Mouse (Mus musculus) left cerebral cortex, postnatal 25 days (tissue): ENCODE data around the gene Polg2. TPM values are rescaled to one million over a fixed set of nuclear protein-coding genes. Genes with fewer than 3 reads are reported as not detected.
"Not testable (repeated sequence)": the region's sequence is repeated elsewhere in the genome, so short reads cannot be mapped to it uniquely, and the experiment has no call there.

Source experiments
- DNase-seq, 2 experiments: peaks; one replicate each; pipeline ENCODE4 v3.0.0; 2022; ENCODE audit warnings: low spot score in 2 of 2, mixed read lengths in 1 of 2
- intact Hi-C: fragments of 180-260 bp; cut with DNase I; formaldehyde crosslinking; loops from one replicate; pipeline ENCODE4 v1.15.1; 2025
- total RNA-seq, 2 experiments: library from RNA; stranded (reverse); gene quantifications; 2 replicates each; pipeline ENCODE4 v1.2.3; 2021

Gene Polg2
- total RNA-seq, 2 experiments from 2014 or later: 2.8 to 4.4 TPM

GRCm38 (mm10) chr11:106795679-106796078 is 16.3 kb upstream of the Polg2 start:
- DNase-seq: peak in 1 of 2 experiments; percentile 39
- intact Hi-C loops: no loop called here

GRCm38 (mm10) chr11:106793846-106794245 is 14.5 kb upstream of the Polg2 start:
- intact Hi-C loops: no loop called here

GRCm38 (mm10) chr11:106789649-106790048 is 10.3 kb upstream of the Polg2 start:
- DNase-seq: no peak
- intact Hi-C loops: loop anchor here (2.0 to 5.0 kb wide), 3 partner anchors 25 to 208 kb away; partner anchors contain the start of gene Kpna2

More at GRCm38 (mm10) chr11:106793846-106794245, 14.5 kb upstream of the Polg2 start:
- no peak for DNase-seq

GRCm38 (mm10) chr11:106788775-106789459 is 9.6 kb upstream of the Polg2 start, which contains the start of the genes Ddx5 and Cep95:
Gene Ddx5 (minus strand): TSS chr11:106789185.
Gene Cep95 (plus strand): TSS chr11:106789252.
- intact Hi-C loops: loop anchor here (2.0 to 5.0 kb wide), 3 partner anchors 26 to 208 kb away; partner anchors contain the start of gene Kpna2
- peak; percentile 99 for DNase-seq

GRCm38 (mm10) chr11:106788026-106788774 is 8.9 kb upstream of the Polg2 start:
- DNase-seq: peak; percentile 98
- intact Hi-C loops: loop anchor here (2.0 to 5.0 kb wide), 3 partner anchors 27 to 209 kb away; partner anchors contain the start of gene Kpna2

DNA sequence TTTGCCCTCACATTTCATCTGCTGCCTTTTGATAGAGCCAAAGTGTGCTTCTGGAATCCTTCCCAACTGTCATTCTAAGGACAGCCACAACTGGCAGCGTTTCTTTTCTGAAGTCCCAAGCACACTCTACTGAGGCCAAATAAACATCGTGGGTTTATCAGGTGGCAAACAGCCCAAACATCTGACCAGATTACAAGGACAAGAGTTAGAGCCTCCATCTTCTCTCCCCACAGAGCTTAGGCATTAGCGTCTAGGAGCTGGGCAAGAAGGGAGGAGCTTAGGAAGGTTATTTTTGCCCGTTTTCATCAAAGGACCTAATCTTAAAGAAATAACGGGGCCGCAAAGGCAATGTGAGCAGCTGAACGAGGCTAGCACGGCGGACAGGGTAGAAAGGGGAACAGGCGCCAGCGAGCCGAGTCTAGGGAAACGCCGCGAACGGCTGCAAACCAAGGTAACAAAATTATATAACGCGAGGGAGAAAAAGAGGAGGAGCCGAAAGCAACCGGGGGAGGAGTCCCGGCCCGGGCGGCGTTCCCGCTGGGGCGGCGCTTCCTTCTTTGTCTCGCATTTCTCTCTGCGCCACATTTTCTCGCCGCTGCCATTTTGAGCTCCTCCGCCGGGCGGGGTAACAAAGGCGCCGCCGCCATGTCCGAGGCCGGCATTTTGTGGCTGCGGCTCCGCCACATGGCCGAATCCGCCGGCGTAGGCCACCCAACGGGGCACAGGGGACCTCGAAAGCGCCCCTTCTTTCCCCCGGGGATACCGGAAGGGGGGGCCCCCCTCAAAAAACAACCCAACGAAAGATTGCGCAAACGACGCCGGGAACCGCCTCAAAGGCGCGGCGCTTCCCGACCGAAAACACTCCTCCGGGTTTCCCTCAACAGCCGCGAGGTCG is 8.0 kb upstream of the Polg2 start:
- intact Hi-C loops: loop anchor here (2.0 to 5.0 kb wide), 3 partner anchors 27 to 210 kb away; partner anchors contain the start of gene Kpna2
- peak; percentile 89 to 92 for DNase-seq

DNA sequence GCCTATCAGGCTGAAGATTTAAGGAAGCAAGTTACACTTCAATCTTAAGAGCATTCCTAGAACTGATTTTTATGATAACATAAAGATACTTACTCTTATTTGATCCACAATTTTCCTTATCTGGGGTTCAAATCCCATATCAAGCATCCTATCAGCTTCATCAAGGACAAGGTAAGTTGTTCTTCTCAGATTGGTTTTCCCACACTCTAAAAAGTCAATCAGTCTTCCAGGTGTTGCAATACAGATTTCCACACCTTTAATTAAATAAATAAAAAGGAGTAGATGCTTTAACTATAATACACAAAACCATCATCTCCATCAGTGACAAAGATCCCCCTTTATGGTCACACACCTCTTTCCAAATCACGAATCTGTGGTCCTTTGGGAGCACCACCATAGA is 5.7 kb upstream of the Polg2 start:
- intact Hi-C loops: loop anchor here (5.0 kb wide), 1 partner anchor 212 kb away; the partner anchor contains the start of gene Kpna2
- no peak for DNase-seq

DNA sequence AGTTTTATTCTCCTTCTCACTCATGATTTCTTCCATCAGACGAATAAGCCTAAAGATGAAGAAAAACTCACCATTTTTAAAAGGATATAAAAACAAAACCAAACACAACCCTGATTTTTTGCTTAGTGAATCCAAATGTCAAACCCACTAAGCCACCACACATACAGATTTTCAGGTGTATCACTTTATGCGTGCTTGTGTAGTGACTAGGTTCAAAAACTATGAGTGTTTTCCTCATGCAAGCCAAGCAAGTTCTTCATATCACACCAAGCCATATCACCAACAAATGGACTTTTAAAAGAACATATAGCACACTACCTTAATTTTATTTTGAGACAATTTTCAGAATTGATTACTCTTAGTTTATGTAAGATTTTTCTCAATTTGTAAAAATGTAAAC is 5.1 kb upstream of the Polg2 start:
- no peak for DNase-seq
- intact Hi-C loops: no loop called here

- DNase-seq: no peak
- intact Hi-C loops: no loop called here
Measured at GRCm38 (mm10) chr11:106782841-106783764, 3.8 kb upstream of the Polg2 start.

DNA sequence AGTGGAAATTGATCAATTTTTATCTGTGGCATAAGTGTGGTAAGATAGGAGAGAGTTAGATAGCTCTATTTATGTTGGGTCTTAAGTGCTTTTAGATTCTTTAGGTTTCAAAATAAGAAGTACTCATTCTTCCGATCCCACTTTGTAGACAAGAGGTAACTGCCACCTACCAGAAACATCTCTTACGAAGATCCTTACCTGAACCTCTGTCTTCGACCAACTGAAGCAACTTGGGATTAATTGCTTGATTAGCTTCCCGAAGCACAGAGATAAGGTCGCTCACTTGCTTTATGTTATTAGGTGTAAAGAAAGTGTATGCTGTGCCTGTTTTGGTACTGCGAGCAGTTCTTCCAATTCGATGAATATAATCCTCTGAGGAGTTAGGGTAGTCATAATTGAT is 2.9 kb upstream of the Polg2 start:
- intact Hi-C loops: not testable (repeated sequence)

GRCm38 (mm10) chr11:106780590-106781220 is 1.4 kb upstream of the Polg2 start:
- intact Hi-C loops: no loop called here
- DNase-seq: no peak

More for the DNA sequence above, 2.9 kb upstream of the Polg2 start:
- DNase-seq: not testable (repeated sequence)

DNA sequence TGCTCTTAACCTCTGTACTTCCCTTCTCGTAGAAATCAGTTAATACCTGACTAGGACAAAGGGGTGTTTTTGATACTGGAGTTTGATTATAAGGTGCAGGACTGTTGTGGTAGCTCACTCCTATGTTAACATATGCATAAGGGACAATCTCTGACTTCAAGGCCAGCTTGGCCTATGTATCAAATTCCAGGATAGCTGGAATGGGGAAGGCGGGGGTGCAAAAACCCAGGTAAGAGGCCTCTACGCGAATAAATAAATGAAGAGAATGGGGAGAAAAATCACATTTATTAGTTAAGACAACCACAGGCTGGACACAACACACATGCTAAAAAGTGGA is 720 bp upstream of the Polg2 start:
- intact Hi-C loops: no loop called here
- no peak for DNase-seq

- intact Hi-C loops: no loop called here
- no peak for DNase-seq
Measured at GRCm38 (mm10) chr11:106778589-106779387, 549 bp downstream of the Polg2 start.

DNA sequence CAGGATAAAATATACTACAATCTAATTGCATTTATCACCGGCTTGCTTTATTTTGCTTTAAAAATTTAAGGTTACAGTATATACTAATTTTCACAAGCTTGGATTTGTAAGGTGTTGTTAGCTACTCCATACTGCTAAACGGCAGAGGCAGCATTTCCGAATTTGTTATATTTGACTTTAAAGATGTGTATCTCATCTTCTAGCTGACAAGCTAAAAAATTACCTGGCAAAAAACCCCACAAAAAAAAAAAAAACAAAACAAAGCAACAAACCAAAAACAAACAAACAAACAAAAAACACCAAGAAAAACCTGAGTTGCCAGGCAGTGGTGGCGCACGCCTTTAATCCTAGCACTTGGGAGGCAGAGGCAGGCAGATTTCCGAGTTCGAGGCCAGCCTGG is 1.2 kb downstream of the Polg2 start:
- intact Hi-C loops: no loop called here
- DNase-seq: no peak

- intact Hi-C loops: no loop called here
- no peak for DNase-seq
Measured at GRCm38 (mm10) chr11:106777395-106777794, 1.9 kb downstream of the Polg2 start.

DNA sequence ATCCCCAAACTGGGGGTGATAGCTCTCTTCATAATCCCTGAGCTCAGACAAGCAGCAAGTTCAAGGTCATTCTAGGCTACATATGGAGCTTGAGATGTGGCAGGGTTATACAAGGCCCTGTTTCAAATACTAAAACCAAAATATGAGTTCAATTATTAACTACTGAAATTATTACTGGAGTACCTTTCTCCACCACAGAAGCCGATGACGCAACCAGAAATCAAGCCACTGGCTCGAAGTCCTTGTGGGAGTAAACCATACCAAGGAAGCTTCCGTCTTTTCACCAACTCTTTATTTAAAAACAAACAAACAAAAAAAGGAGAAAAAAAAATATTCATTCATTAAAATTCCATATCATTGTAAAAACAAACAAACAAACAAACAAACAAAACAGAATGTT is 2.4 kb downstream of the Polg2 start:
- intact Hi-C loops: no loop called here

DNA sequence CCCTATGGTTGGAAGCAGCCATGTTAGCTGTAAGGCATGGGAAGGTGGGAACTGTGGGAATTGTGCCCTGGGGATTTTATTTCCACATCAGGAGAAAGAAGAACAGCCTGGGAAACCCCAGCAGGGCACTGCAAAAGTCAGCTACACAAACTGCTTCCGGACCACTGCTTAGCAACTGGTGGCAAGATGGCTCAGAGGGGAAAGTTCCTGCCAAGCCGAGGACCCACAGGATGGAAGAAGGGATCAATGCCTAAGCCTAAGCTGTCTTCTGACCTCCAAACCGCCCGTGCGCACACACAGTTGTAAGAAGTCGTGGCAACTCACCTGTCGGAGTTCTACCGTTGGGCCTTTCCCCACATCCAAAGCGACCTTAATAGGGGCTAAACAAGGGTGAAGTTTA is 6.3 kb downstream of the Polg2 start:
- no peak for DNase-seq
- intact Hi-C loops: no loop called here

More for the DNA sequence above, 2.4 kb downstream of the Polg2 start:
- DNase-seq: no peak
